Mouse (Mus musculus) G1E (cell line): ENCODE data around the gene Upk1b.

Experiments
- CTCF ChIP-seq: IDR thresholded peaks from 2 replicates; pipeline ENCODE4 v1.5.1; 2012; ENCODE audit warnings: low read depth, low read length, inconsistent platforms, mixed read lengths
- POLR2AphosphoS5 ChIP-seq: IDR thresholded peaks from 2 replicates; pipeline ENCODE4 v1.6.1; 2012; ENCODE audit warnings: low read depth, low read length, inconsistent platforms; ENCODE audit not compliant: insufficient replicate concordance
- TAL1 ChIP-seq: conservative IDR thresholded peaks from 2 replicates; pipeline ENCODE4 v1.6.1; 2012; ENCODE audit warnings: low read depth, low read length, inconsistent platforms, mixed read lengths

GRCm38 (mm10) chr16:38750803-38751202 lies 49.3 kb downstream of the Upk1b start:
- no peak for TF ChIP-seq CTCF
- no peak for TF ChIP-seq TAL1
- TF ChIP-seq POLR2AphosphoS5: no peak
